Mouse (Mus musculus) forebrain, embryonic 15.5 days (tissue): ENCODE measurements at regions not wholly inside any gene's neighbourhood (a gene's known extent, or its start where the extent isn't known, plus 50 kb on each side); places are given as distances from the start of the nearest gene placed in this dataset.

Experiments used
- ATAC-seq: fragments of 200-750 bp; cut with Nextera tagmentation; replicated peaks from 2 replicates; pipeline ENCODE4 v1.8.0; 2017; ENCODE audit warnings: mild to moderate bottlenecking, moderate TSS enrichment, moderate library complexity
- H3K27ac ChIP-seq: fragments of 300-500 bp; sonication (generic); replicated peaks from 2 replicates; pipeline ENCODE4 v1.5.1; 2015; ENCODE audit warnings: mild to moderate bottlenecking, inconsistent platforms
- H3K27me3 ChIP-seq: fragments of 300-500 bp; sonication (generic); 2 replicates; pipeline ENCODE4 v1.6.1; 2015; ENCODE audit warnings: inconsistent platforms
- H3K36me3 ChIP-seq: fragments of 300-500 bp; sonication (generic); 2 replicates; pipeline ENCODE4 v1.6.1; 2015; ENCODE audit warnings: mild to moderate bottlenecking, inconsistent platforms
- H3K4me1 ChIP-seq: fragments of 300-500 bp; sonication (generic); 2 replicates; pipeline ENCODE4 v1.6.1; 2015; ENCODE audit warnings: inconsistent platforms
- H3K4me2 ChIP-seq: fragments of 300-500 bp; sonication (generic); replicated peaks from 2 replicates; pipeline ENCODE4 v1.6.1; 2015; ENCODE audit warnings: mild to moderate bottlenecking, inconsistent platforms
- H3K4me3 ChIP-seq: fragments of 300-500 bp; sonication (generic); 2 replicates; pipeline ENCODE4 v1.5.1; 2015; ENCODE audit warnings: mild to moderate bottlenecking, inconsistent platforms
- H3K9ac ChIP-seq: fragments of 300-500 bp; sonication (generic); replicated peaks from 2 replicates; pipeline ENCODE4 v1.6.1; 2015; ENCODE audit warnings: mild to moderate bottlenecking, inconsistent platforms
- H3K9me3 ChIP-seq: fragments of 300-500 bp; sonication (generic); 2 replicates; pipeline ENCODE4 v1.6.1; 2016; ENCODE audit warnings: inconsistent platforms
- WGBS: fragments of 180-500 bp; shearing (Covaris S2); methylation state at CpG from one replicate; pipeline ENCODE4 v1.1.7; 2015; ENCODE audit warnings: mixed read lengths; 5-methylcytosine and 5-hydroxymethylcytosine counted together

DNA sequence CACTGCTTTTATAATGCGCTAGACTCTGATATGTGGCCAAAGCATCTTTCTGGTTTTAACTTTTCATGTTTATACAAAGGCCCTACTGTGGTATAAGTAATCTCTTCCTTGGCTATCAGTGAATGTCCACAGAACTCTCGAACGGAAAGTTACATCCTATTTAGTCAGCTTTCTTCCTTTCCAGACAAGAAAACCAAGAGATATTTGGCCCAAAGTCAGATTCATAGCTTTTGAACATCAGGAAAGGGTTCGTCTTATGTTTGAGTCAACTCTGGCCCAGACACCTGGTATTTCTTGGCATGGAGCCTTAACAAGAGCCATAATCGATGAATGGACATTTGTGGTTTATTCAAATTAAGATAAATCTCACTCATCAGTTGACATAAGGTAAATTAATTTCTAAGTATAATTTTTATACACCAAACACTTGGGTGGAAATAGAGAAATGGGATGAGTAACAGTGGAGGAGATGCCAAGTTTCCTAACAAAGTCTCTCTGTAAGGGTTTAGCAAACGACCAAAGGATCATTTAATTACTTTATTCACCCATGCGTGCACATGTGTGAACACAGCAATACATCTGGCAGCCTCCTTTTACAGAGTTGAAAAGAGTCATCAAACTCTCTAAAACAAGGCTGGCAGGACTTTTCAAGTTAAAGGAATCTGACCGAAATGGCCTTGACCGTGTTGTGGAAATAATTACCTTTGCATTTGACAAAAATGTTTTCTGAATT lies 287.2 kb upstream of the Rbms1 start:
- H3K4me2 ChIP-seq: no peak overlapping the region
- no peaks in the 10 kb centered on the region for H3K9me3 ChIP-seq
- no peak overlapping the region for H3K4me3 ChIP-seq
- no peaks in the 10 kb centered on the region for H3K27me3 ChIP-seq
- no peaks in the 10 kb centered on the region for H3K4me1 ChIP-seq
- H3K27ac ChIP-seq: no peak overlapping the region
- H3K9ac ChIP-seq: no peak overlapping the region
- no peak for ATAC-seq
- 33% methylated on average over 9 of the region's 9 CpGs for WGBS
- H3K36me3 ChIP-seq: no peaks in the 10 kb centered on the region

DNA sequence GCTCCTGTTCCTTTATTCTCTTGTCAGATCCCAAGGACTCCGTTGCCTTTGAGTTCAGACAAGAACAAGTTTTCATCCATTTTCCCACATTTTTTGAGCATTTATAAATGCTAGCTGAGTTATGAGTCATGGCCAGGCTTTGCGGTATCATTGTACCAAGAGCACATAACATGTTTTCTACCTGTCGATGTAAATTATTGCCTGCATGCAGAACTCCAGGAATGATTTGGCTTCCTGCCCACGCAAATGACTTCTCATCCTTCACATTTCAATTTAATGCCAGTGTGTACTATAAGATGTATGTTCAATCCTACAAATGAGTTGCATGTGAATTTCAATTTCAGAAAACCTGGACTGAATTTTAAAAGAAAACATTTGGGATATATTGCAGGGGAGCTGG lies 285.0 kb upstream of the Rbms1 start:
- WGBS: 89% methylated on average over 4 of the region's 4 CpGs
- H3K4me3 ChIP-seq: no peak overlapping the region
- ATAC-seq: no peak
- H3K27me3 ChIP-seq: no peaks in the 10 kb centered on the region
- no peak overlapping the region for H3K4me2 ChIP-seq
- H3K27ac ChIP-seq: no peak overlapping the region
- no peaks in the 10 kb centered on the region for H3K4me1 ChIP-seq
- H3K36me3 ChIP-seq: no peaks in the 10 kb centered on the region
- no peaks in the 10 kb centered on the region for H3K9me3 ChIP-seq
- no peak overlapping the region for H3K9ac ChIP-seq

DNA sequence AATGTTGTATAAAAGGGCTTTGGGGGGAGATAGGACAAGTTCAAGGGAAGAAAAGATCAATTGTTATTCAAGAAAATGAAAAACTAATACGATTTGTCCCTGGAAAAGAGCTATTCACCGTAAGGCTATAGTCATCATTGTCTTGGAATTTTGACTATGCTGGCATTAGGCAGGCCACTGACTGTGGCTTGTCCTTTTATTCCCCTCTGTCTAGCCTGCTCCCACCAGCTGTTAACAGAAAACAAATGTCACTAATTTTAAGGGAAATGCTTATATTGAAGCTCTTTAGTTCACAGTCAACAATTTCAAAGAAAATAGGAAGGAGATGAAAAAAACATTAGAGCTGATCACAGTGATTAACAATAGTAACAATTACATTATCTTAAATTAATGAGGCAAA lies 284.3 kb upstream of the Rbms1 start:
- 22% methylated on average over 2 of the region's 2 CpGs for WGBS

DNA sequence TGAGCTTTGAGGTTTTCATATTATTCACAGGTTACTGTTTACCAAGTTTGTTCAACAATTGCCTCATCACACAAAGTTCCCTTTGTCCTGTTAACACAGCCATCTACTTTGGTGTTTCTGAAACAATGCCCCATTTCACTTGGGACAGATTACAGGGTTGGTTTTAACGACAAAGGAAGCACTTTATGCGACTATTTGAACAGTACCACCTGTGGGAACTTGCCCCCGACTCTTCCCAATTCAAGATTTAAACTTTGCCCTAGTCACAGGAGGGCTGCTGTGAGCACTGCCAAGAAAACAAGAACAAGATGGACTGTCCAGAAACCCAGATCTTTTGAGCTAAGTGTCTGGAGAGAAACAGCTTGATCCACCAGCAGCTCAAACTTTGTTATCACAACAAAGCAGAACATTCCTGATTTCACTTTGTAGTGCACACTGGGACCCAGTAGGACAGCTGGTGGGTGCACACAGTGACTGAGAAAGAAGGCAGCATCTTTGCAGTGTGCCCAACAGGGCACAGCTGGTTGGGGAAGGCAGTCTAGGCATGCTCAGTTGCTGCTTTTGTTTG lies 283.8 kb upstream of the Rbms1 start:
- H3K9ac ChIP-seq: no peak overlapping the region
- no peak overlapping the region for H3K4me2 ChIP-seq
- no peak for ATAC-seq
- H3K27me3 ChIP-seq: no peaks in the 10 kb centered on the region
- H3K4me1 ChIP-seq: no peaks in the 10 kb centered on the region
- no peak overlapping the region for H3K27ac ChIP-seq
- H3K4me3 ChIP-seq: no peak overlapping the region
- no peaks in the 10 kb centered on the region for H3K36me3 ChIP-seq
- WGBS: 18% methylated on average over 3 of the region's 3 CpGs
- H3K9me3 ChIP-seq: no peaks in the 10 kb centered on the region

More for the DNA sequence above, 284.3 kb upstream of the Rbms1 start:
- Histone ChIP-seq H3K4me1 (no peaks in the 10 kb centered on the region), H3K9ac (no peak overlapping the region), H3K36me3 (no peaks in the 10 kb centered on the region), H3K4me2 (no peak overlapping the region), H3K4me3 (no peak overlapping the region), H3K27me3 (no peaks in the 10 kb centered on the region), H3K9me3 (no peaks in the 10 kb centered on the region), H3K27ac (no peak overlapping the region)
- ATAC-seq: no peak

DNA sequence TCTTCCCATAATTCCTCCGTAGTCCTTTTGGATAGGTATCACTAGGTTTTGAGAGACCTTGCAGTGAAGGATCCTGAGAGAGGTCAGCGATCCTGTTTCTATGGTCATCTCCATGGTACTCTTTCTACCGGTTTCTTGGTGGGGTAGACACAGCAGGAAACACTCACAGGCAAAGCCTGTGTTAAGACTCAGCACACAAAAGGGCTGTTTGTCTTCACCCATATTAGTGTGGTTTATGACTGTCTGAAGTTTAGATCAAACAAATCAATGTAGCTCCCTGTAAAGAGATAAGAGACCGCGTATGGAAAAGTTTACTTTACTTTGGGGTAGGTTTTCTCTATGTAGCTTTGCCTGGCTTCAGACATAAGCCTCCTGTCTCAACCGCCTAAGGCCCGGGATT lies 282.5 kb upstream of the Rbms1 start:
- Histone ChIP-seq H3K36me3 (no peaks in the 10 kb centered on the region), H3K4me1 (no peaks in the 10 kb centered on the region), H3K4me3 (no peak overlapping the region), H3K27ac (no peak overlapping the region), H3K9me3 (no peaks in the 10 kb centered on the region), H3K27me3 (no peaks in the 10 kb centered on the region), H3K4me2 (no peak overlapping the region), H3K9ac (no peak overlapping the region)
- ATAC-seq: no peak
- 92% methylated on average over 7 of the region's 7 CpGs for WGBS

DNA sequence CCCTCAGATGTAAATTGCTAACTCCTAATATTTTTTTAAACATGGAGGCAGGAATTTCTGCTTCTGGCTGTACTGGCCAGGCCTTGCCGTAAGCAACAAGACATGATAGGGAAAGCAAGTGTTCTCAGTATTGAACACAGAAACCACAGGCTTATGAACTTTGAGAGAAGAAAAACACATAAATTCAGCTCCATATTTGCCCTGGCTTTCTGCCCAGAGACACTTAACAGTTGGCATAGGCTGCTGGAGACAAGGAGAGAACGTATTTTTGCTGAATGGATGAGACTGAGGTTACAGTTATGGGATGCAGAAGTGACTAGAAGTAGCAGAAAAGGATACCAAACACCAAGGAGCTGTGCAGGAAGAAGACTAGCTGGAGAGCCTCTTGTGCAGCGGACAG lies 258.7 kb upstream of the Rbms1 start:
- no peak overlapping the region for H3K4me3 ChIP-seq
- 74% methylated on average over 3 of the region's 3 CpGs for WGBS
- no peak overlapping the region for H3K27ac ChIP-seq
- H3K9me3 ChIP-seq: no peaks in the 10 kb centered on the region
- no peaks in the 10 kb centered on the region for H3K36me3 ChIP-seq
- H3K4me1 ChIP-seq: no peaks in the 10 kb centered on the region
- H3K27me3 ChIP-seq: no peaks in the 10 kb centered on the region
- H3K4me2 ChIP-seq: no peak overlapping the region
- ATAC-seq: no peak
- no peak overlapping the region for H3K9ac ChIP-seq

DNA sequence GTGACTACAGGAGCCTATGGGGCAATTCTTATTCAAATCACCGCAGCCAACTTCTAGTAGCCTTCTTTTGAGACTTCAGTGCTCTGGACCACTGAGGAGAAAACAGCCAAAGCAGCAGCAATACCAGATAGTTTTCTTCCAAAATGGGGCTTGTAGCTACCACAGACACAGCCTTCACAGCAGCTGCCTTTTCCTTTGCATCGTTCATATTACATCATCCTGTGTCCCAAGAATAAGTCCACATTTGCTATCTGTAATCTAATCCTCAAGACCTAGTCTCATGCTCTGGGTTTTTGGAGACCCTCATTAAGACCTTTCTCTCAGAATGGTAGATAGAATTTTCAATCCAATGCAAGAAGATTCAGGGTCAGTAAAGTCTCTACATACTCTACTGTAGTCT lies 258.2 kb upstream of the Rbms1 start:
- no peak overlapping the region for H3K4me2 ChIP-seq
- H3K27me3 ChIP-seq: no peaks in the 10 kb centered on the region
- H3K27ac ChIP-seq: no peak overlapping the region
- WGBS: 89% methylated on average over 2 of the region's 2 CpGs
- H3K4me3 ChIP-seq: no peak overlapping the region
- no peaks in the 10 kb centered on the region for H3K36me3 ChIP-seq
- H3K4me1 ChIP-seq: no peaks in the 10 kb centered on the region
- no peak for ATAC-seq
- no peak overlapping the region for H3K9ac ChIP-seq
- H3K9me3 ChIP-seq: no peaks in the 10 kb centered on the region

DNA sequence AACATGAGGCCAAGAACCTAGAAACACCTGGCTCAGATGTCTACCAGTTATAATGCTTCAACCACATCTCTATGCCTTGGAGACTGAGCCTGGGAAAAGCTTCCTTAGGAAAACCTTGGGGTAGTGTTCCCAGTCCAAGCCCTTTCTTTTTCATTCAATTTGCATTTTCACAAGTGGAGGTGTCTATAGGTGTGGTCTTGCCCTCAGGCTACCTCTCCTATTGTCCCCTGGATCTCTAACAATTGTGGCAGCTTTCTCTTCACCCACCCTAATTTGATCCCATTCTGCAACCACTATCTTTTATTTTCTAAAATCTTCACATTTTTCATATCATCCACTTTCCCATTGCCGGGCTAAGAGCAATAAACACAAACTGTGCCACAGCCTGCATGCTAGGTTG lies 251.0 kb upstream of the Rbms1 start:
- no peak overlapping the region for H3K27ac ChIP-seq
- H3K9me3 ChIP-seq: no peaks in the 10 kb centered on the region
- no peak overlapping the region for H3K4me2 ChIP-seq
- H3K4me1 ChIP-seq: no peaks in the 10 kb centered on the region
- no peak for ATAC-seq
- WGBS: 98% methylated on average over 1 of the region's 1 CpGs
- no peak overlapping the region for H3K9ac ChIP-seq
- H3K36me3 ChIP-seq: no peaks in the 10 kb centered on the region
- H3K4me3 ChIP-seq: no peak overlapping the region
- H3K27me3 ChIP-seq: no peaks in the 10 kb centered on the region

DNA sequence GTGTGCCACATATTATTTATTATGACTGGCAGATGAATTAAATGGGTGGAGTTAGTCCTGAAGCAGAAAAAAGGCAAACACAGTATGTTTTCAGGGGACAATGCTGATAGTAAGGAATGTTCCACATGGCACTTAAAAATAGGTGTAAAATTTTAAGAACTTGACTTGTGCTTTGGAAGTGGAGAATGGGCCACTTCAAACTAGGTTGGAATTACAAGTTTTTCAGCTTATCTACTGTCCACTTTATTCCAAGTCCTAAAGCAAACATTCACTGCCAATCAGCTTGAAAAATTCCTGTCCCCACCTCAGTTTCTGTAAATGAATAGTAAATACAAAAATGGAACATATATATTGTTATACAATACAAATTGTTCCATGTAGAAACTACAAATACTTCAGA lies 238.4 kb upstream of the Rbms1 start:
- H3K4me3 ChIP-seq: no peak overlapping the region
- peaks cover 7% of the 10 kb centered on the region; the same call in 1 of the 2 replicates for H3K4me1 ChIP-seq
- no peaks in the 10 kb centered on the region for H3K27me3 ChIP-seq
- no peak overlapping the region for H3K9ac ChIP-seq
- H3K36me3 ChIP-seq: no peaks in the 10 kb centered on the region
- no peak for ATAC-seq
- H3K27ac ChIP-seq: no peak overlapping the region
- no peak overlapping the region for H3K4me2 ChIP-seq
- H3K9me3 ChIP-seq: no peaks in the 10 kb centered on the region

DNA sequence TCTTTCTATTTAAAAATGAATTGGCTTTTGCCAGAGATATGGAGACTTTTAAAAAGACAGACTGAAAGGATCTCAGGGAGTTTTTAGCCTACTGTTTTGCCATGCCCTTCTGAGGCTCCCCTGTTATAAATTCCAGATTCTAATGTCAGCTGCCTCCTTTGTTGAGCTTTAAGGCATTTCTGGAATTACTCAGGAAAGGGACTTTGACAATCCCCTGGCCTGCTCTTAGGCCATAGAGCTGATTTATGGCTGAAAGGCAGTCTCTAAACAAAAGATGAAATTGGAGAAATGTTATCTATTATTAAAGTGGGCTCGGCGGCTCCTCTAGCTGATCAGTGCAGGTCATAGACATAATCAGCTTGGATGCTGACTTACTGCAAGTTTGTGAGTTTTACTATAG lies 231.0 kb upstream of the Rbms1 start:
- WGBS: 71% methylated on average over 2 of the region's 2 CpGs

DNA sequence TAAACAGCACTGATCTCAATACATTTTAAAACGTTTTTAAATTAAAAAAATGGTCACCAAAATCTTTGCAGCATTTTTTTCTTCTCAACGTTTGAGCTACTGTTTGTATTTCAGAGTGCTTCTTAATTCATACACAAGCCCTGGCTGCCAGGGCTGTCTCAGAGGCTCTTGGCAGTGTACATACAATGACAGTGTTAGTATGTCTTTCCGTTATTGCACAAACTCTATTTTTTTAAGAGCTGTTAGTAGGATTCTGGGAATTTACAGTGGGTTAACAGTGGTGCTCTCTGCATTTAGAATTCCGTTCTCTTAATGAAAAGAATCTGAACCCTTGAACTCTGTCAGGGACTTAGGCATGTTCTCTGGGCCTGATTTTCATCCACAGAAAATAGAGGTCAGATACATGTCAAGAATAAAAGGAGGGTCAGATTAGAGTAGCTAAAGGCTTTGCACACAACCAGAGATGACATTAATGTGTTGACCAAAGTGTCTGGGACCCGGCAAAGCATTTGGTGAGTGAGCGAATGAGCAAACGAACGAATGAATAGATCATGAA lies 219.5 kb upstream of the Rbms1 start:
- H3K4me1 ChIP-seq: no peaks in the 10 kb centered on the region
- H3K4me3 ChIP-seq: no peak overlapping the region
- no peak overlapping the region for H3K4me2 ChIP-seq
- H3K27me3 ChIP-seq: no peaks in the 10 kb centered on the region
- no peaks in the 10 kb centered on the region for H3K9me3 ChIP-seq
- no peak overlapping the region for H3K9ac ChIP-seq
- H3K36me3 ChIP-seq: no peaks in the 10 kb centered on the region
- no peak overlapping the region for H3K27ac ChIP-seq
- 59% methylated on average over 8 of the region's 8 CpGs for WGBS
- ATAC-seq: no peak

More for the DNA sequence above, 231.0 kb upstream of the Rbms1 start:
- Histone ChIP-seq H3K4me3 (no peak overlapping the region), H3K36me3 (no peaks in the 10 kb centered on the region), H3K4me1 (no peaks in the 10 kb centered on the region), H3K9ac (no peak overlapping the region), H3K9me3 (no peaks in the 10 kb centered on the region), H3K27me3 (no peaks in the 10 kb centered on the region), H3K27ac (no peak overlapping the region), H3K4me2 (no peak overlapping the region)
- ATAC-seq: no peak

DNA sequence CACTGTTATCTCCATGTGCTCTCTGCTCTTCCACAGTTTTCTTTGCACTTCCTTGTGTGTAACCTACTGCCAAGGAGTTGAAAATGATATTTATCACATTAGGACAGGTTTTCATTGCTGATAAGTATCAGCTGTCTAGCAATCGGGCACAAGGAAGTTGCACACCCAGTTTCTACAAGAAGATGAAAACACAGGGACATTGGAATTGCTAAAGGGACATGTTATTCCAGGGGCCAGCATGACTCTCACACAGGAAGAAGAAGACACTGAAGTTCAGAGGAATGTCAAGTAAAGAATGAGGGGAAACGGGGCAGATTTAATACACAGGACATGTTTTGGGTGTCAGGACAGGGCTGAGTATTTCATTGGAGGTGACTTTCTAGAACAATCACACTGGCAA lies 214.8 kb upstream of the Rbms1 start:
- H3K4me3 ChIP-seq: no peak overlapping the region
- 79% methylated on average over 2 of the region's 2 CpGs for whole genome bisulfite sequencing
- no peaks in the 10 kb centered on the region for H3K4me1 ChIP-seq
- no peaks in the 10 kb centered on the region for H3K27me3 ChIP-seq
- H3K36me3 ChIP-seq: no peaks in the 10 kb centered on the region
- no peaks in the 10 kb centered on the region for H3K9me3 ChIP-seq
- H3K4me2 ChIP-seq: no peak overlapping the region
- H3K27ac ChIP-seq: no peak overlapping the region
- no peak for ATAC-seq
- no peak overlapping the region for H3K9ac ChIP-seq

DNA sequence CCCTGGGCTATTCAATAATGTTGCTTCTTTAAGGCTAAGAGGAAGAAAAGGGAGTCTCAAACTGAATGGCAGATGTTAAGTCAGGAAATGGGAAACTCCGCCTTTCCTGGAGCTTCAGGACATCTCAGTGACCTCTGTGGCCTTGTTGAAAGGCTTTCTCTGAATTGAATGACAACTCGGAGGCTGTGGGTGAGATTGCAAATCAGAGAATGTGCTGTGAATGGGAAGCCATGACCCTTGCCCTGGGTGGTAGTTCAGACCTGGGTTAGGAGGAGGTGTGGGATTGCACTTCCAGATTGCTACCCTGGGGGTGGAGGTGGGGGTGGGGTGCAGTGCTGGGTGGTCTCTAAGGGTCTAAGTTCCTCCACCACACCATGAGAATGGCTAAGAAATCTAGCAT lies 213.8 kb upstream of the Rbms1 start:
- Histone ChIP-seq H3K27ac (no peak overlapping the region), H3K4me2 (no peak overlapping the region), H3K9me3 (no peaks in the 10 kb centered on the region), H3K9ac (no peak overlapping the region), H3K4me1 (no peaks in the 10 kb centered on the region), H3K27me3 (no peaks in the 10 kb centered on the region), H3K4me3 (no peak overlapping the region), H3K36me3 (no peaks in the 10 kb centered on the region)
- ATAC-seq: no peak
- 25% methylated on average over 2 of the region's 2 CpGs for WGBS
